Mouse (Mus musculus) liver, adult 2 months (tissue): ENCODE measurements around the gene Tldc2.

Source experiments
- CTCF ChIP-seq: fragments of 200-500 bp; IDR thresholded peaks from 2 replicates; pipeline ENCODE4 v1.5.1; 2011; ENCODE audit warnings: low read depth, low read length, control low read depth
- POLR2A ChIP-seq: fragments of 200-500 bp; IDR thresholded peaks from 2 replicates; pipeline ENCODE4 v1.6.1; 2011; ENCODE audit warnings: low read length, control low read depth; ENCODE audit not compliant: insufficient read depth; ENCODE audit errors: extremely low read depth

- TF ChIP-seq CTCF, result no peak
- TF ChIP-seq POLR2A, result no peak
These were observed 32.2 kb downstream of the Tldc2 start for GRCm38 (mm10) chr2:157119075-157119474.
